Mouse (Mus musculus): Measurements from ENCODE around the gene Cacna2d1.

Gene Cacna2d1

GRCm38 (mm10) chr5:15985228-15985858 lies 50.9 kb downstream of the Cacna2d1 start:
- DNase-seq: no peak

DNA sequence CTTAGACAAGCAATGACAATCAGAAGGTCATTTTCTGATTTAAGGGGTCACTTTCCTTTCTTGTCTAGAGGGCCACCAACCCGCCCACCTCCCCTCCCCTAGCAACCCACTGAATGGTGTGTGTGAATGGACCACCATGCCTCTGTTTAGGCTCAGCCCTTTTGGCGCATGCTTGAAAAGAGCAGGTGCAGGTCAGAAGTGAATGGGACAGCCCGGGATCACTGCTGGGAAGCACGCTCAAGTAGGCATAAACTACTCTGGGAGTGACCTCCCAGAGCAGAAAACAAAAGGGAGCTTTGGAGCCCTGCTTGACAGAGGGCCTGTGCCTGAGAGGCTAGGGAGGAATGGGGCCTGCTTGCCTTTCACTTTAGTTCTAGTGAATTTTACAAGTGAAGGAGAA lies 51.4 kb downstream of the Cacna2d1 start:
- no peak for DNase-seq

- no peak for DNase-seq
Measured at GRCm38 (mm10) chr5:15991428-15992139, 57.1 kb downstream of the Cacna2d1 start.

DNA sequence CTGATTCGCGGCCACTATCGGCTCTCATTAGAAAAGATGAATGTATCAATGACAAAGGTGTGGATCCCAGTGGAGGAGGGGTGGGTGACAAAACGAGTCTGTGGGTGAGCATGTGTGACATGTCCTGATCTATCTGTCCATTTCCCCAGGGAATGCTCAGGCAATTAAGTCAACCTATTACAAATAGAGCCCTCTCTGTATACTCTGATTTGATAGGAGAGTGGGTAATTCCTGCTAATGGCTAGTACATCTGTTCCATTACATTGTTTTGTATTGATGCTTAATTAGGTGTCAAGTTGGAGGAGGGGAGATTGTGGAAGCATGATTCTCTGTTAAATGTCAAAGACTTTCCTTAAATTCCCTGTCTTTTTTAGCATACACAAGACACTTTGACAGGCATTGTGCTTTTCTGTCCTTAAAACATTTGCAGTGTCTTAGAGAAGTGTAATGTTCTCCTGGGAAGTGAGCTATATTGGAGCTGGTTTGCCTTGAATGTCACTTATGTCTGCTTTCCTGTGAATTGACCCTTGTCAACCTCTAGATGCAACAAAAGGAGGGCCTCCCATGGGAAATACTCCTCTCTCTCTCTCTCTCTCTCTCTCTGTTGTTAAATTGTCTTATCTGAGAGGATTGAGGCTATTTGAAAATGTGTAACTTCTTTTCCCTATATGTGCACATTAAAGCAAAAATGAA lies 58.9 kb downstream of the Cacna2d1 start:
- no peak for DNase-seq

GRCm38 (mm10) chr5:15997190-15997589 lies 62.7 kb downstream of the Cacna2d1 start:
- DNase-seq: no peak

DNA sequence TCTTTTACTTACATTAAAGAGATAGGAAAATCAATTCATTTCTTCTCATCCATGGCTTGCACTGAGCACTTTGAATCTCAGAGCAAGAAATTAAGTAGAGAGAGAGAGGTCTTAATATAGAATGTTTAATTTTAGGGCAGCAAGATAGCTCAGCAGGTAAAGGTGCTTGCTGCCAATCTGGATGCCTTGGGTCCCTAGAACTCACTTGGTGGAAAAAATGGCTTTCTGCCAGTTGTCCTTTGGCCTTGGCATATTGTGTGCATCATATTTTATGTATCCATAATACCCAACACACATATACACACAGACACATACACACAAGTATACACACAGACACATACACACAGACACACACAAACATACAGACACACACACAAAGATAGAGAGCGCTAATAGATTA lies 63.3 kb downstream of the Cacna2d1 start:
- no peak for DNase-seq

DNA sequence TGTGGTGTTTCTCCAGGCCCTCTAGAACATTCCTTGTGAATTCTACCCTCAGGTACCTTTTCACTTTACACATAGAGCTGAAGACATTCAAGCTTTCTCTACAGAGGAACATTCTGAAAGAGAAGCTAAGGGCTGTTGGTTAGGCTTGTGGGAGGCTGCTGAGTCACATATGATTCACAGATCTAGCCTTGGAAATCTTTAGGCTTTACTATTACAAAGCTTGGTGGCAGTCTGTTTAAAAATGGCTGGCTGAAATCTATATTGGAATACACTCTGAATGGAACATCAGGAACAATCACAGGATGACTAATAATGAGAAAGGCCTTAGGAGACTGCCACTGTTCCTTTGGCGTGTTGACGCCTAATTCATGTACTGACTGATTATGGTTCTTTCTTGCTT lies 66.4 kb downstream of the Cacna2d1 start:
- DNase-seq: no peak

DNA sequence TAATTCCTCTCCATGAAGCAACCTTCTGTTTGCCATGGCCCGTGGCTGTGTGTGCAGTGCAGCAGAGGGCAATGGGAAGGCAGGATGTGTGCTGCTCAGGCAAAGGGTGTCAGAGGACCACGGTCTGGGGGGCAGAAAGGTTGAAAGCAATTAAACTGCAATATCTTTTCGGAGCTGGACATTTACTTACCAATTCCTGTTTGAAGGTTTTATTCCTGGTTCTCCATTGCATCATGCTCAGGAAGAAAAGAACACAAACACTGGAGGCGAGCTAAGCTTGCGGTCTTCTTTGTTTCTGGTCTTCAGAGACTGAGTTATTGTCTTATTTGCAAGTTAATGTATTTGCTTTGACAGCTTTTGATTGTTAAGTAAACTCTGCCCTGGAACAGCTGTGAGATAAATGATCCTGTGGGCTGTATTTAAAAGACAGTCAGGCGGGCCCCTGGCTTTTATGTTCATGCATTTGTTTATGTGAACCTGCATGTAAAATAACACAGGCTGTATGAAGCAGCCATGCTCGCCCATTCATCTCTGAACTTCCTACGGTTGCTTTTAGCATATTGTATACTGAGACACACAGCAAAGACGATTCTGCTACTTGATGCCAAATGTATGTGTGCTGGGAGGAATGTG lies 68.1 kb downstream of the Cacna2d1 start:
- DNase-seq: no peak

GRCm38 (mm10) chr5:16004305-16004704 lies 69.8 kb downstream of the Cacna2d1 start:
- no peak for DNase-seq

DNA sequence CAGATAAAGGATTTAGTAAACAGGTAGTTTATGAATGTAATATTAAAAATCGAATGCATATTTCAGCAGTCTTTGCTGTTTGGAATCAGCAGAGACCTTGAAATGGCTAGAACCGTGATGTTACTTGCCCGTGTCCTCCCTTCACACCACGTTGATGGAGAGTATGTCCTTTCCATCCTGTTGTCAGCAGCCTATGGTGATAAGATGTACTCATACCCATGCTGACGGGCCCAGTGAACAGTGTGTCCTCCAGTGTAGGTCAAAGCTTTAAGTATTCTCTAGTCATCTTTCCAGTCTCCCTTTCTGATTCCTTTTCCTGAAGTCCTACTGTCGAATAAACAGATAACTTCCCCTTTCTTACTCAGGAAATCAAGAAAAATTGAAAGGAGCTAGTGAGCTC lies 72.5 kb downstream of the Cacna2d1 start:
- DNase-seq: no peak

GRCm38 (mm10) chr5:16013649-16014048 lies 79.2 kb downstream of the Cacna2d1 start:
- DNase-seq: no peak

DNA sequence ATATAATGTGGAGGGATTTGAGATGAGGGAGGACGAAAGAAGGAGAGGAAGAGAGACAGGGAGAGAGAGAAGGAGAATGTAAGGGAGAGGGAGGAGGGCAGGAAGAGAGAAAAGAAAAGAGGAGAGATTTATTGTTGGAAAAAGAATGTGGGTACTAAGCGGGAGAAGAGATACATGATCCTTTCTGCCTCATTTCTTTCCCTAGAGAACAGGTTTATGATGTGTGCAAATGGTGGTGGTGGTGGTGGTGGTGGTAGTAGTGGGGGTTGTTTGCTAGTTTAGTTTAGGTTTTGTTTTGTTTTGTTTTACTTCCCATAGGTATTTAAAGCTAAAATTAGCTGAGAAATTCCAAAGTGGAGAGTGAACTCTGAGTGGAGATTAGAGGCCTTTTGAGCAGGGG lies 79.9 kb downstream of the Cacna2d1 start:
- no peak for DNase-seq

GRCm38 (mm10) chr5:16024626-16025417 lies 90.3 kb downstream of the Cacna2d1 start:
- DNase-seq: no peak

DNA sequence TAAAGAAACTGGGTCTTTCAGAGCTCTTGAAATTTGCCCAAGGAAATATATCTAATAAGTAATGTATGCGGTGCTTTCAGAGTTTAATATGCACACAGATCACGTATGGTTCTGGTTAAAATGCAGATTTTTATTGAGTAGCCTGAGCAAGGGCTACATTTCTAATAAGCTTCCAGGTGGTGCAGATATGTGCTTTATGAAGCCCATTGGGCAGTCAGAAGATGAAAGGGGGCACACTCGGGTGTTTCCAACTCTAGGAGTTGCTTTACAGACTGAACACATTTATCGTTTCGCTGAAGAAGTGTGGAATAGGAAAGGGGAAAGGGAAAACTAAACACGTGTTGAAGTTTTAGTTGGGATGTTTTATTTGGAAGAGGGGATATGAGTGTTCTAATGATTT lies 94.4 kb downstream of the Cacna2d1 start:
- DNase-seq: no peak

- no peak for DNase-seq
Measured at GRCm38 (mm10) chr5:16029481-16029880, 95.0 kb downstream of the Cacna2d1 start.

GRCm38 (mm10) chr5:16033569-16033968 lies 99.1 kb downstream of the Cacna2d1 start:
- no peak for DNase-seq

DNA sequence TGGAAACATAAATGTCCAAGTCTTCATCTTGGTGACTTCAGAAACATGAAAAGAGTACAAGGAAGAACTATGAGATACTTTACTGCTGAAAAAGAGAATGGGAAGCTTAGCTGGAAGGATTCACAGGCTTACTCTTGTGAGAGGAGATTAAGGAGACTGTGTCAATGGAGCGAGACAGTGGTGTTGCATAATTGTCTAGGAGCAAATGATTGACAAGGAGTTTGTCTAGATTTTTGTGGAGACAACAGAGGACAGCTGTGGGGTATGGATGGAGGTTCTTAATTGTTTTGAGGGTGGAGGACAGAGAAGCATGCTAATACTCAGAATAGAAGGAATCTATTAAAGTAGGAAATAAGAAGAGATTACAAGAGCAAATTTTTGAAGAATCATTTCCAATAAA lies 100.8 kb downstream of the Cacna2d1 start:
- DNase-seq: peak; percentile 7

DNA sequence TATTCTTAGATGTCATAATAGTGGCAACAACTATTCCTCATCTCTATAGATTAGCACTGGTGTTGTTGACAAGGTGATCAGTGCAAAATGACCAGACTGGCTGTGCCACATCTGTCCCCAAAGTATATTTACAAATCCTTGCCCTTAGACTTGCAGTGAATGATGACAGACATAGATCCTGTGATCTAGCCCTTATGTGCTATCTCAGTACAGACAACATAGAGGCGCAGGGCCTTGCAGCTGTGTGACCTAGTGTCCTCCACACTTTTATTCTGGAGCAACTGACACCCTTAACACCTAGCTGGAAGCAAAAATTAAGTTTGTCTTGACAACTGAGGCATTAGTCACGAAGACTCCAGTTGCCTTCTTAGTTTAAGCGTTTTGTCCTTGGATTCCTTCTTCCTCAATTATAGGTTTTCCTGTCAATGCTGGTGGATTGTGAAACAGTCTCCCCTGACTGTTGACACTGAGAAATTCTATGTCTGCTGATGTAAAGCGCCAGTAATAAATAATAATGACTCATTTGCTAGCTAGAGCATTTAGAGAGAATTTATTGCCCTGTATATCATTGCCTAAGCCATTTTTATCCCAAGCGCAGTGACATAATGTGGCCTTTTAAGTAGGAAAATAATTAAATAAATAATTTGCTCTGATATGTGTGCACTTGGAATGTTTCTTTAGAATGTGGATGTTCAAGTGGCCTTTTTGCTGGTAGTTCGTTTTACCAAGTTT lies 110.8 kb downstream of the Cacna2d1 start:
- no peak for DNase-seq

- DNase-seq: peak; percentile 19
Measured at GRCm38 (mm10) chr5:16047452-16048191, 113.1 kb downstream of the Cacna2d1 start.

DNA sequence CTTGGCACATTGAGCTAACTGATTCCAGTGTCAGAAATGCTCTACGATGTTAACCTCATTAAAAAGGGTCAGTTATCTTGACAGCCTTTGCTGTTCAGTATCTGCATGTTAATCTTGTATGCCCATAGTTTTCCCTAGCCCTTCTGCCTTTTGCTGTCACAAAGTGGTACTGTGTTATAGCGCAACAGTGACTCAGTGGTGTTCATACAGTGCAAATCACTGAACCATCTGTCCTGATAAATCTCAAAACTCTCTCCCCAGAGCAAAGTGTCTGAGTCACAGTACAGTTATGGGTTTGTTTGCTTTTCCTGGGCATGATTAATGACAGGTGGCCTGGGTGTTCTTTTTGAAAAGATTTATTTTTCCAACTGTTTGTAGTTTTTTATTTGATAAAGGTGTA lies 122.3 kb downstream of the Cacna2d1 start:
- DNase-seq: no peak

- DNase-seq: no peak
Measured at GRCm38 (mm10) chr5:16062773-16063172, 128.3 kb downstream of the Cacna2d1 start.

Measured in kidney, adult 9 months (tissue).